Mouse (Mus musculus) forebrain, embryonic 14.5 days (tissue): ENCODE results near the gene Cacng4. TPM values are rescaled to one million over a fixed set of nuclear protein-coding genes. Genes with fewer than 3 reads are reported as not detected.

Experiments
- ATAC-seq: fragments of 200-750 bp; cut with Nextera tagmentation; 2 replicates; pipeline ENCODE4 v1.8.0; 2017; ENCODE audit warnings: mild to moderate bottlenecking, moderate library complexity
- DNase-seq: peaks from one replicate; pipeline ENCODE4 v3.0.0-alpha.2; 2015; ENCODE audit warnings: low spot score
- H3K27ac ChIP-seq: fragments of 300-500 bp; sonication (generic); 2 replicates; pipeline ENCODE4 v1.5.1; 2014; ENCODE audit warnings: low read depth, mild to moderate bottlenecking, control low read depth, low read length, moderate library complexity
- H3K27me3 ChIP-seq: fragments of 300-500 bp; sonication (generic); replicated peaks from 2 replicates; pipeline ENCODE4 v1.6.1; 2014; ENCODE audit warnings: low read length, control low read depth, mixed read lengths; ENCODE audit not compliant: control insufficient read depth, insufficient read depth
- H3K36me3 ChIP-seq: fragments of 300-500 bp; sonication (generic); 2 replicates; pipeline ENCODE4 v1.6.1; 2014; ENCODE audit warnings: low read length, control low read depth; ENCODE audit not compliant: control insufficient read depth, insufficient read depth
- H3K4me1 ChIP-seq: fragments of 300-500 bp; sonication (generic); 2 replicates; pipeline ENCODE4 v1.6.1; 2014; ENCODE audit warnings: antibody characterized with exemption, low read length, control low read depth; ENCODE audit not compliant: control insufficient read depth, insufficient read depth
- H3K4me2 ChIP-seq: fragments of 300-500 bp; sonication (generic); 2 replicates; pipeline ENCODE4 v1.6.1; 2014; ENCODE audit warnings: mild to moderate bottlenecking, control low read depth, low read length
- H3K4me3 ChIP-seq: fragments of 300-500 bp; sonication (generic); 2 replicates; pipeline ENCODE4 v1.5.1; 2014; ENCODE audit warnings: low read depth, low read length, control low read depth
- H3K9ac ChIP-seq: fragments of 300-500 bp; sonication (generic); 2 replicates; pipeline ENCODE4 v1.6.1; 2014; ENCODE audit warnings: mild to moderate bottlenecking, low read length, control low read depth, moderate library complexity
- H3K9me3 ChIP-seq: fragments of 300-500 bp; sonication (generic); replicated peaks from 2 replicates; pipeline ENCODE4 v1.6.1; 2016; ENCODE audit warnings: low read length, control low read depth, mixed read lengths; ENCODE audit not compliant: control insufficient read depth
- WGBS: fragments of 180-500 bp; shearing (Covaris S2); extraction: QIAGEN DNeasy Blood & Tissue Kit; methylation state at CpG from one replicate; pipeline ENCODE4 v1.1.7; 2014; 5-methylcytosine and 5-hydroxymethylcytosine counted together
- polyA plus RNA-seq: library from polyadenylated mRNA; unstranded; fragments of >200 nt; fragmentation: Nextera tagmentation; extraction: Ambion mirVana; gene quantifications from 2 replicates; pipeline ENCODE4 v1.2.1, GENCODE M21; 2014

Cacng4 gene
- polyA plus RNA-seq, 1 experiment from 2014 or later, result 35.4 TPM

- peak overlapping the region; percentile 78 for H3K27ac ChIP-seq
- no peaks in the 10 kb centered on the region for H3K27me3 ChIP-seq
- 0 out of 2 replicates have a peak, but pooled peaks cover 2% of the 10 kb centered on the region for H3K36me3 ChIP-seq
- peak; percentile 94 for DNase-seq
- H3K4me2 ChIP-seq, result no peak overlapping the region; the same call in 1 of the 2 replicates
- peak overlapping the region; percentile 47 for H3K9ac ChIP-seq
- WGBS, result 5% methylated on average over 8 of the region's 8 CpGs
- no peak overlapping the region for H3K4me3 ChIP-seq
- H3K4me1 ChIP-seq, result peaks cover 40% of the 10 kb centered on the region
- no peaks in the 10 kb centered on the region for H3K9me3 ChIP-seq
- peak; percentile 85 for ATAC-seq
Measured at GRCm38 (mm10) chr11:107762688-107763460, 31.5 kb downstream of the Cacng4 start.

- no peak overlapping the region for H3K9ac ChIP-seq
- WGBS, result 61% methylated on average over 10 of the region's 10 CpGs
- H3K4me3 ChIP-seq, result no peak overlapping the region
- no peaks in the 10 kb centered on the region for H3K9me3 ChIP-seq
- H3K4me1 ChIP-seq, result peaks cover 40% of the 10 kb centered on the region
- H3K36me3 ChIP-seq, result peaks cover 5% of the 10 kb centered on the region; the same call in 1 of the 2 replicates
- no peak overlapping the region for H3K4me2 ChIP-seq
- H3K27me3 ChIP-seq, result no peaks in the 10 kb centered on the region
- DNase-seq (peak; percentile 37), ATAC-seq (no peak)
- H3K27ac ChIP-seq, result peak overlapping the region; percentile 78
Measured at GRCm38 (mm10) chr11:107761790-107762500, 32.4 kb downstream of the Cacng4 start.

- 11% methylated on average over 10 of the region's 10 CpGs for WGBS
- H3K9ac ChIP-seq, result no peak overlapping the region
- H3K27me3 ChIP-seq, result no peaks in the 10 kb centered on the region
- peaks cover 3% of the 10 kb centered on the region; the same call in 1 of the 2 replicates for H3K36me3 ChIP-seq
- H3K4me3 ChIP-seq, result no peak overlapping the region
- peak overlapping the region; percentile 16; the same call in 1 of the 2 replicates for H3K27ac ChIP-seq
- ATAC-seq (no peak), DNase-seq (peak; percentile 66)
- H3K9me3 ChIP-seq, result no peaks in the 10 kb centered on the region
- no peak overlapping the region for H3K4me2 ChIP-seq
- peaks cover 40% of the 10 kb centered on the region for H3K4me1 ChIP-seq
Measured at GRCm38 (mm10) chr11:107760001-107760400, 34.4 kb downstream of the Cacng4 start.

GRCm38 (mm10) chr11:107759516-107759915, 34.8 kb downstream of the Cacng4 start:
- H3K4me1 ChIP-seq, result peaks cover 40% of the 10 kb centered on the region
- 43% methylated on average over 9 of the region's 9 CpGs for WGBS
- no peak overlapping the region for H3K4me3 ChIP-seq
- no peak for ATAC-seq
- no peaks in the 10 kb centered on the region for H3K9me3 ChIP-seq
- peak overlapping the region; percentile 16; the same call in 1 of the 2 replicates for H3K27ac ChIP-seq
- H3K9ac ChIP-seq, result no peak overlapping the region
- no peak overlapping the region for H3K4me2 ChIP-seq
- peaks cover 3% of the 10 kb centered on the region; the same call in 1 of the 2 replicates for H3K36me3 ChIP-seq
- DNase-seq, result no peak
- H3K27me3 ChIP-seq, result no peaks in the 10 kb centered on the region

GRCm38 (mm10) chr11:107749114-107749513, 45.2 kb downstream of the Cacng4 start:
- no peak overlapping the region for H3K4me3 ChIP-seq
- H3K4me1 ChIP-seq, result no peaks in the 10 kb centered on the region
- H3K27ac ChIP-seq, result no peak overlapping the region
- H3K36me3 ChIP-seq, result no peaks in the 10 kb centered on the region
- no peak overlapping the region for H3K9ac ChIP-seq
- WGBS, result 85% methylated on average over 5 of the region's 5 CpGs
- H3K4me2 ChIP-seq, result no peak overlapping the region
- H3K27me3 ChIP-seq, result no peaks in the 10 kb centered on the region
- DNase-seq (no peak), ATAC-seq (no peak)
- no peaks in the 10 kb centered on the region for H3K9me3 ChIP-seq

GRCm38 (mm10) chr11:107748243-107749035, 45.9 kb downstream of the Cacng4 start:
- H3K9me3 ChIP-seq, result no peaks in the 10 kb centered on the region
- no peak for ATAC-seq
- no peak overlapping the region for H3K27ac ChIP-seq
- no peak for DNase-seq
- 82% methylated on average over 5 of the region's 5 CpGs for WGBS
- no peaks in the 10 kb centered on the region for H3K4me1 ChIP-seq
- no peak overlapping the region for H3K9ac ChIP-seq
- no peak overlapping the region for H3K4me3 ChIP-seq
- no peaks in the 10 kb centered on the region for H3K36me3 ChIP-seq
- no peaks in the 10 kb centered on the region for H3K27me3 ChIP-seq
- no peak overlapping the region for H3K4me2 ChIP-seq

- 58% methylated on average over 3 of the region's 3 CpGs for WGBS
- H3K4me1 ChIP-seq, result no peaks in the 10 kb centered on the region
- no peaks in the 10 kb centered on the region for H3K27me3 ChIP-seq
- ATAC-seq (0 out of 2 replicates have a peak, but pooled peaks have one; percentile 12), DNase-seq (no peak)
- H3K4me2 ChIP-seq, result no peak overlapping the region
- H3K9me3 ChIP-seq, result no peaks in the 10 kb centered on the region
- H3K4me3 ChIP-seq, result no peak overlapping the region
- peaks cover 21% of the 10 kb centered on the region; the same call in 1 of the 2 replicates for H3K36me3 ChIP-seq
- H3K27ac ChIP-seq, result no peak overlapping the region
- no peak overlapping the region for H3K9ac ChIP-seq
Measured at GRCm38 (mm10) chr11:107743100-107743499, 51.3 kb downstream of the Cacng4 start.

- H3K4me2 ChIP-seq, result no peak overlapping the region
- H3K4me1 ChIP-seq, result no peaks in the 10 kb centered on the region
- H3K4me3 ChIP-seq, result no peak overlapping the region
- H3K27me3 ChIP-seq, result no peaks in the 10 kb centered on the region
- H3K27ac ChIP-seq, result no peak overlapping the region
- H3K9ac ChIP-seq, result no peak overlapping the region
- WGBS, result 88% methylated on average over 20 of the region's 20 CpGs
- no peaks in the 10 kb centered on the region for H3K9me3 ChIP-seq
- ATAC-seq (no peak), DNase-seq (no peak)
- H3K36me3 ChIP-seq, result peaks cover 62% of the 10 kb centered on the region
Measured at GRCm38 (mm10) chr11:107738418-107739099, 55.8 kb downstream of the Cacng4 start.
